Mouse (Mus musculus) limb, embryonic 10.5 days (tissue): Measurements from ENCODE around the gene Epha1. TPM values are rescaled to one million over a fixed set of nuclear protein-coding genes. Genes with fewer than 3 reads are reported as not detected.

Experiments
- DNase-seq: peaks from one replicate; pipeline ENCODE4 v3.0.0-alpha.2; 2017; ENCODE audit warnings: low spot score
- H3K27ac ChIP-seq: fragments of 300-500 bp; sonication (generic); 2 replicates; pipeline ENCODE4 v1.5.1; 2016; ENCODE audit warnings: mild to moderate bottlenecking
- H3K27me3 ChIP-seq: fragments of 300-500 bp; sonication (generic); 2 replicates; pipeline ENCODE4 v1.6.1; 2016; ENCODE audit warnings: low read depth, mild to moderate bottlenecking; ENCODE audit not compliant: poor library complexity, severe bottlenecking
- H3K36me3 ChIP-seq: fragments of 300-500 bp; sonication (generic); 2 replicates; pipeline ENCODE4 v1.6.1; 2016; ENCODE audit warnings: mild to moderate bottlenecking, moderate library complexity
- H3K4me1 ChIP-seq: fragments of 300-500 bp; sonication (generic); 2 replicates; pipeline ENCODE4 v1.6.1; 2016
- H3K4me3 ChIP-seq: fragments of 300-500 bp; sonication (generic); 2 replicates; pipeline ENCODE4 v1.5.1; 2016; ENCODE audit warnings: mild to moderate bottlenecking, moderate library complexity
- H3K9me3 ChIP-seq: fragments of 300-500 bp; sonication (generic); replicated peaks from 2 replicates; pipeline ENCODE4 v1.6.1; 2016; ENCODE audit warnings: mild to moderate bottlenecking
- WGBS: fragments of 180-500 bp; shearing (Covaris S2); methylation state at CpG from one replicate; pipeline ENCODE4 v1.1.7; 2016; 5-methylcytosine and 5-hydroxymethylcytosine counted together
- polyA plus RNA-seq: library from polyadenylated mRNA; unstranded; fragments of >200 nt; fragmentation: Nextera tagmentation; extraction: Ambion mirVana; gene quantifications from 2 replicates; pipeline ENCODE4 v1.2.1, GENCODE M21; 2016

The Epha1 gene
- polyA plus RNA-seq, 1 experiment from 2014 or later = 7.7 TPM

GRCm38 (mm10) chr6:42381916-42382381 lies 8.9 kb upstream of the Epha1 start:
- DNase-seq = no peak
- Histone ChIP-seq H3K27ac (peak overlapping the region; percentile 74), H3K9me3 (no peaks in the 10 kb centered on the region), H3K4me1 (peaks cover 15% of the 10 kb centered on the region), H3K27me3 (no peaks in the 10 kb centered on the region), H3K4me3 (no peak overlapping the region), H3K36me3 (no peaks in the 10 kb centered on the region)
- 68% methylated on average over 9 of the region's 9 CpGs for WGBS

- peak overlapping the region; percentile 74 for H3K27ac ChIP-seq
- H3K4me1 ChIP-seq = peaks cover 15% of the 10 kb centered on the region
- DNase-seq = no peak
- no peak overlapping the region for H3K4me3 ChIP-seq
- no peaks in the 10 kb centered on the region for H3K9me3 ChIP-seq
- no peaks in the 10 kb centered on the region for H3K36me3 ChIP-seq
- no peaks in the 10 kb centered on the region for H3K27me3 ChIP-seq
- WGBS = 49% methylated on average over 2 of the region's 2 CpGs
These were observed 8.2 kb upstream of the Epha1 start for GRCm38 (mm10) chr6:42381221-42381620.

GRCm38 (mm10) chr6:42380416-42381144 lies 7.5 kb upstream of the Epha1 start:
- H3K4me3 ChIP-seq = 0 out of 2 replicates have a peak overlapping the region, but pooled peaks have one; percentile 9
- no peaks in the 10 kb centered on the region for H3K9me3 ChIP-seq
- no peaks in the 10 kb centered on the region for H3K27me3 ChIP-seq
- DNase-seq = no peak
- H3K36me3 ChIP-seq = no peaks in the 10 kb centered on the region
- 9% methylated on average over 8 of the region's 8 CpGs for WGBS
- peak overlapping the region; percentile 74 for H3K27ac ChIP-seq
- H3K4me1 ChIP-seq = peaks cover 15% of the 10 kb centered on the region

GRCm38 (mm10) chr6:42379551-42379950 lies 6.5 kb upstream of the Epha1 start:
- WGBS = 48% methylated on average over 3 of the region's 3 CpGs
- no peak for DNase-seq
- Histone ChIP-seq H3K4me3 (no peak overlapping the region), H3K27me3 (no peaks in the 10 kb centered on the region), H3K36me3 (no peaks in the 10 kb centered on the region), H3K27ac (no peak overlapping the region), H3K4me1 (peaks cover 15% of the 10 kb centered on the region), H3K9me3 (no peaks in the 10 kb centered on the region)

DNA sequence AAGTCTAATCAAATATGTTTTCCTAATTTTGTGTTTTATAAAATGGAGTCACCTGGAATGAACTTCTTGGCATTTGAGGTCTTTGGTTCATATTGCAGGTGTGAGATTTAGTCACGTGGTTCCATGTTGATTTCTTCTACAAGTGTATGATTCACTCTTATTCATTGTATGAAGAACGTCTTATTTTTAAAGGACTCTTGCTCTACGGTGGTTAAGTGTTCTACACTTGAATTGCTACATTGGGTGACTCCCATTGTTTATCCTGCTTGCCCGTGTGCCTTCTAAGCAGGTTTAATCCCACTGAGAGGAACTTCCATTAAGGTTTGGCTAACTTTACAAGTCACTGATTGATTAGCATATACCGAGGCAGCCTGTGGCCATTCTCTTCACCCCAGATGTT lies 4.2 kb upstream of the Epha1 start:
- WGBS = 79% methylated on average over 5 of the region's 5 CpGs
- H3K4me1 ChIP-seq = peaks cover 32% of the 10 kb centered on the region
- no peaks in the 10 kb centered on the region for H3K36me3 ChIP-seq
- no peak for DNase-seq
- H3K27me3 ChIP-seq = no peaks in the 10 kb centered on the region; the same call in 1 of the 2 replicates
- H3K4me3 ChIP-seq = no peak overlapping the region
- no peak overlapping the region for H3K27ac ChIP-seq
- no peaks in the 10 kb centered on the region for H3K9me3 ChIP-seq

DNA sequence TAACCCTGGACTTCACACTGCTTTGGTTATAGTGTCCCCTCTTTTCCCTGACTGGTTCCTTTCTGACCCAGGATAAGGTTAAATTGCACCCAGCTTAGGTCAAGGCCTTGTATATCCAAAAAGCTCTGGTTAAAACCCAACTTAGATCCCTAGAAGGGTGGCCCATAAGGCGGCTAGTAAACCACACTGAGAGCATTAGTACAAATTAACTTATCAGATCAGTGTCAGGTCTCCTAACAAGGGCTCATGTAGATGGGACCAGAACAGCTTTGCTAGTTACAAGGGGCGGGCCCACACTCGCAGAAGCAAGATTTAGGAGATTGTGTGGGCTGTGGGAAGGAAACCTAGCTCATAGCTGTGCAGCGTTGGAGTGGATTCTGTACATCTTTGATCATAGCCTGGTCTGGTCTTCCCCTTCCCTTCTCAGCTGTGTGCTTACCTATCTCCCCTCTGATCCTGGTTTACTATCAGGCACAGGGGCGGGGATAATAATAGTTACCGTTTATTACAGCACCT lies 3.5 kb upstream of the Epha1 start:
- Histone ChIP-seq H3K27me3 (no peaks in the 10 kb centered on the region; the same call in 1 of the 2 replicates), H3K9me3 (no peaks in the 10 kb centered on the region), H3K4me3 (no peak overlapping the region), H3K27ac (no peak overlapping the region), H3K36me3 (no peaks in the 10 kb centered on the region), H3K4me1 (peaks cover 34% of the 10 kb centered on the region)
- DNase-seq = no peak
- 73% methylated on average over 6 of the region's 6 CpGs for WGBS

DNA sequence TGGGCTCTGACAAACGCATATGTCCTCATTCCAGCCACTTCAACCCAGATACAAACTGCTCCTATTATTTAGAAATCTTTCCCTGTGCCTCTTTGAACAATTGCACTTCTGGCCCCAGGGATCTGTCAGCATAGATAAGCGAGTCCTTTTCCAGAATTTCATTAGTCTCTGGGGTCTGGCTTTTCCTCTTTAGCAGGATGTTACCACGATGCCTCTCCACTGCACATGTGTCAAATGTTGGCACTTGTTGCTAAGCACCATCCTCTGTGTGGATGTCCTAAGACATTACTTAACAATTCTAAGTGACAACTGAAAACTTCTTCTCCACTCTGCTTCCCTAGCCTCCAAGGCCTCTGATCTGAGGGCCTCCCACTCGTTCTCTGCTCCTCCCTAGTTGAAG lies 2.9 kb upstream of the Epha1 start:
- Histone ChIP-seq H3K9me3 (no peaks in the 10 kb centered on the region), H3K27ac (no peak overlapping the region), H3K4me1 (peaks cover 33% of the 10 kb centered on the region), H3K27me3 (no peaks in the 10 kb centered on the region; the same call in 1 of the 2 replicates), H3K36me3 (no peaks in the 10 kb centered on the region), H3K4me3 (no peak overlapping the region)
- DNase-seq = no peak
- 38% methylated on average over 4 of the region's 4 CpGs for WGBS

DNA sequence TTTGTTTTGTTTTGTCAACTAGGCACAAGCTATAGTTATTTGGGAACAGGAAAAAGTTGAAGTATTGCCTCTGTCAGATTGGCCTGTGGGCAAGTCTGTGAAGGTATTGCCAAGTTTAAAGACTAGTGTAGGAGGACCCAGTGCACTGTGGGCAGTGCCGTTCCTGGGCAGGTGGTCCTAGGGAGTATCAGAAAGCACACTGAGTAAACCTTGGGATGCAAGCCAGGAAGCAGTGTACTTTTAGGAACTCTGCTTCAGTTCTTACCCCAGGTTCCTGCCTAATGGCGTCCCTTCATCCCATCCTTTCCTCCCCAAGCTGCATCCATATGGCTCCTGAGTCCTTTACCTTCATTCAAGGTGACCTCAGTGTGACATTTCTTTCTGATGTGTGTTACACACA lies 2.1 kb upstream of the Epha1 start:
- H3K4me1 ChIP-seq = peaks cover 38% of the 10 kb centered on the region
- no peaks in the 10 kb centered on the region for H3K9me3 ChIP-seq
- H3K27me3 ChIP-seq = no peaks in the 10 kb centered on the region; the same call in 1 of the 2 replicates
- no peak overlapping the region for H3K4me3 ChIP-seq
- WGBS = 81% methylated on average over 2 of the region's 2 CpGs
- H3K27ac ChIP-seq = no peak overlapping the region
- no peak for DNase-seq
- H3K36me3 ChIP-seq = no peaks in the 10 kb centered on the region

DNA sequence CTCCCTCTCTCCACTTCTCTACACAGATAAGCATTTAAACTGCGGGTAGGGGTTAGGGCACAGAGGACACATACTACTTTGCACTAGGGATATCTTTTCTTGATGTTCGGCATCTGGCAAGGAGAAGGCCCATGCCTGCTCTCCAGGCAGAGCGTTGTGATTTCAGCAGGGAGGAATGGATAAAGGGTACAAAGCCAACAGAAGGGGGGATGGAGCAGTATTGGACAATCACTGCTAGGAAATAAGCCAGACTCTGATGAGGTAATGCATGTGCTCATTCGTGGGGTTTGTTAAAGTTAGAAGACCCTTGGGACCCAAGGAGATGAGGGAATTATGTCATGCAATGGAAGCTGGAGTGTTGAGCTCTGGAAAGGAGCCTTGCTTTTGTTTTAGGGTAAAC lies 1.6 kb upstream of the Epha1 start:
- Histone ChIP-seq H3K9me3 (no peaks in the 10 kb centered on the region), H3K4me1 (peaks cover 42% of the 10 kb centered on the region), H3K27ac (no peak overlapping the region), H3K27me3 (no peaks in the 10 kb centered on the region; the same call in 1 of the 2 replicates), H3K4me3 (no peak overlapping the region), H3K36me3 (no peaks in the 10 kb centered on the region)
- DNase-seq = no peak
- WGBS = 87% methylated on average over 4 of the region's 4 CpGs

DNA sequence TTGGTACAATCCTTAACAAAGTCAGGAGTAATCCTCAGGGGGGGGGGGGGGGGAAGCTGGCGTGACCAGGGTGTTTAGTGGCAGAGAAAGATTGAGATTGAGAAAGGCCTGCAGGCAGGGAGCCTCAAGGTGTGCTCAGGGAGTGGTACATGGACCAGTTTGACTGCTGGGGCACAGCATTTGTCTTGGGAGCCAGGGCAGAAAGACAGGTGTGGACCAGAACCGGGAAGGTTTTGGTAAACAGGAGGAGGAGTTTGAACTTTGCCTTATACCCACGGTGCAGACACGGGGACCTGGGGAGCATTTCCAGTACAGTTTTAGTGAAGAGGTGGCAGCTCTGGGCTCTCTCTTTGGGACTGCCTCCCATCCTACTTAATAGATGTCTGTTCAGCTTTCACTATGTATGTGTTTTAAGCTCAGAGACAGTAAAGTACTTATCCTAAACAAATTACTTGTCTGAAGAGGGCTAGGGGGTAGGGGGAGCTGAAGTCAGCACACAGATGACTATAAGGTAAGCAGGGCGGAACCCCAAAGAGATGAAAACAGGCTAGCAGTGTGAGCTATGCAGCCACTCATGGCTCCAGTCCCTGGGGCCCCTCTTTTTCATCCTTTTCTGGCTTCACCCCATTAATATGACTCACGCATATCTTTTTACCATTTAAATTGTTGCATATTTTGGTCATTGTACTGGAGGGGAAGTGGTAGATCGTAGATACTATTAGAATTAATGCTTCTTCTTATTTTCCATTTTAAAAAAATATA lies 782 bp upstream of the Epha1 start:
- H3K9me3 ChIP-seq = no peaks in the 10 kb centered on the region
- H3K27ac ChIP-seq = no peak overlapping the region
- peak overlapping the region; percentile 68 for H3K4me3 ChIP-seq
- H3K4me1 ChIP-seq = peaks cover 46% of the 10 kb centered on the region
- H3K27me3 ChIP-seq = no peaks in the 10 kb centered on the region; the same call in 1 of the 2 replicates
- no peaks in the 10 kb centered on the region for H3K36me3 ChIP-seq
- no peak for DNase-seq
- 46% methylated on average over 7 of the region's 7 CpGs for WGBS

DNA sequence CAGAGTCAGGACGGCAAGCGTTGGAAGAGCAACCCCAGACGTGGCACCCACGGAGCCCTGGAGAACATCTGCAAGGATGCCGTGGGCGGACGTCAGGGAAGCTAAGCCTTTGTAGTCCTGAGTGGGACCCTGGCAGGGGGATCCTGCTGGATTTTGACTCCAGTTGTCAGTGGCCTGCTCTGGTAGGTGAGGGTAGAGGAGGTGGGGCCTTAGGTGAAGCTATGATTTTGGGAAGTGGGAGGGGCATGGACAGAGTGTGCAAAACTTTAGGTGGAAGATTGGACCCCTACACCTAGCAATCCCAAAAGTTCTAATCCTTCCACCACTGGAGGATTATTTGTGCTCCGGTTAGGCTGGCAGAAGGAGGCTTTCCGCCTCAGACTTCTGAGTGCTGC lies 650 bp downstream of the Epha1 start:
- H3K27me3 ChIP-seq = no peaks in the 10 kb centered on the region; the same call in 1 of the 2 replicates
- WGBS = 12% methylated on average over 9 of the region's 9 CpGs
- peaks cover 46% of the 10 kb centered on the region for H3K4me1 ChIP-seq
- no peaks in the 10 kb centered on the region for H3K9me3 ChIP-seq
- peak overlapping the region; percentile 68 for H3K4me3 ChIP-seq
- H3K27ac ChIP-seq = peak overlapping the region; percentile 85
- DNase-seq = peak; percentile 40
- H3K36me3 ChIP-seq = no peaks in the 10 kb centered on the region

- Histone ChIP-seq H3K4me1 (peaks cover 46% of the 10 kb centered on the region), H3K36me3 (no peaks in the 10 kb centered on the region), H3K27ac (peak overlapping the region; percentile 85), H3K9me3 (no peaks in the 10 kb centered on the region), H3K27me3 (no peaks in the 10 kb centered on the region; the same call in 1 of the 2 replicates), H3K4me3 (peak overlapping the region; percentile 68)
- no peak for DNase-seq
- 6% methylated on average over 3 of the region's 3 CpGs for WGBS
These were observed 1.1 kb downstream of the Epha1 start for GRCm38 (mm10) chr6:42372001-42372400.
